In the genomic region with DNA sequence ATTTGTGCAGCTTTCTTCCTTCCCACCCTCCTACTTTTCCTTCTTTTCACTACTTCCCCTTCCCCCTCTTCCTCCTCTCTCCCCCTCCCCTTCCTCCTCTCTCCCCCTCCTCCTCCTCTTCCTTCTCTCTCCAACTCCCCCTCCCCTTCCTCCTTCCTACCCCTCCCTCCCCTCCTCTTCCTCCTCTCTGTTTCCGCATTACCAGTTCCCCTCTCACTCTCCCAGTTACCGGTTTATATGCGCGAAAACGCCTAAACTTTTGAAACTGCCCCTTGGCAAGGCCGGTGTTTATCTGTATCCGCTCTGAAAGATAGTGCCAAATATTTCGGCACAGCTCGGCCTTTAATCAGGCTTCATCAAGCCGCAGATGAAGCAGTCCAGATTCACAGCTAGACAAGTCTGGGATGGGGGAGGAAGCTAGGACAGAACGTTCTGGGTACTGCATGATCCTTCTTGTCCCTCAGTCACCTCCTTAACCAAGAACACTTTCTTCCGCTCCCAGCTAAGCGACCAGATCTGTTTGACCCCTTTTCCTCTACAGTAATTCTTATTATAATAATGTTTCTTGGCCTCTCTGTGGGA, we compare ENCODE assay signal across 8 mouse cellular contexts. TPM values are rescaled to one million over a fixed set of nuclear protein-coding genes. Genes with fewer than 3 reads are reported as not detected.
DNase-seq lines count a peak whose midpoint lies in the region; ATAC-seq and TF ChIP-seq lines count a peak whose summit lies in the region.

No protein-coding gene starts in this region.

- no peaks in the 10 kb centered on the region for H3K4me1 ChIP-seq in heart, postnatal 0 days (ENCODE audit: control insufficient read depth, insufficient read depth)
- H3K4me1 ChIP-seq in liver, embryonic 13.5 days (replicated peaks): no peaks in the 10 kb centered on the region
- H3K4me1 ChIP-seq in forebrain, embryonic 11.5 days (replicated peaks; ENCODE audit: control insufficient read depth, insufficient read depth, low read length): no peaks in the 10 kb centered on the region

- H3K4me2 ChIP-seq in heart, postnatal 0 days (ENCODE audit: low read depth, low read length): peak overlapping the region; percentile 37; the same call in 1 of the 2 replicates
- H3K4me2 ChIP-seq in liver, embryonic 13.5 days: 0 out of 2 replicates have a peak overlapping the region, but pooled peaks have one; percentile 17
- no peak overlapping the region for H3K4me2 ChIP-seq in forebrain, embryonic 11.5 days (ENCODE audit: low read depth, low read length, severe bottlenecking)

- peaks cover 2% of the 10 kb centered on the region; the same call in 1 of the 2 replicates for H3K9me3 ChIP-seq in heart, postnatal 0 days (replicated peaks; ENCODE audit: control insufficient read depth, low read length)
- H3K9me3 ChIP-seq in liver, embryonic 13.5 days (replicated peaks): no peaks in the 10 kb centered on the region
- H3K9me3 ChIP-seq in forebrain, embryonic 11.5 days (ENCODE audit: control insufficient read depth, low read length): no peaks in the 10 kb centered on the region

- no peak overlapping the region for H3K27ac ChIP-seq in heart, postnatal 0 days (ENCODE audit: low read depth)
- H3K27ac ChIP-seq in liver, embryonic 13.5 days: no peak overlapping the region
- no peak overlapping the region for H3K27ac ChIP-seq in forebrain, embryonic 11.5 days (ENCODE audit: low read depth, low read length)

- H3K27me3 ChIP-seq in heart, postnatal 0 days (ENCODE audit: control insufficient read depth, insufficient read depth, low read length): no peaks in the 10 kb centered on the region
- no peaks in the 10 kb centered on the region for H3K27me3 ChIP-seq in liver, embryonic 13.5 days
- H3K27me3 ChIP-seq in forebrain, embryonic 11.5 days (ENCODE audit: control insufficient read depth, insufficient read depth, low read length): no peaks in the 10 kb centered on the region

- no peak overlapping the region for H3K9ac ChIP-seq in heart, postnatal 0 days (replicated peaks; ENCODE audit: low read depth, low read length)
- no peak overlapping the region for H3K9ac ChIP-seq in liver, embryonic 13.5 days
- H3K9ac ChIP-seq in forebrain, embryonic 11.5 days (ENCODE audit: low read length): no peak overlapping the region

- DNase-seq in gastrocnemius, postnatal 25 days: peak; percentile 61
- DNase-seq in gastrocnemius, postnatal 4 days (ENCODE audit: low spot score in 2 of 2): no peak
- DNase-seq in brain, adult 2 months (ENCODE audit: low read depth, low spot score): peak; percentile 55
- peak; percentile 6 for DNase-seq in heart, postnatal 0 days (ENCODE audit: low spot score)
- DNase-seq in liver, embryonic 13.5 days: no peak
- DNase-seq in embryo, embryonic 10 days (ENCODE audit: low spot score): no peak
- no peak for DNase-seq in forebrain, embryonic 11.5 days (ENCODE audit: low spot score)
- DNase-seq in yolk sac, embryonic 10.5 days (ENCODE audit: low spot score): no peak

- WGBS in heart, postnatal 0 days: 23% methylated on average over 13 of the region's 13 CpGs
- whole genome bisulfite sequencing in liver, embryonic 13.5 days (ENCODE audit: insufficient replicate concordance): 25% methylated on average over 13 of the region's 13 CpGs
- 51% methylated on average over 13 of the region's 13 CpGs for WGBS in forebrain, embryonic 11.5 days

- no peak for ATAC-seq in heart, postnatal 0 days (ENCODE audit: insufficient read depth, low read depth)
- ATAC-seq in liver, embryonic 13.5 days (ENCODE audit: low read depth): no peak
- ATAC-seq in forebrain, embryonic 11.5 days (replicated peaks; ENCODE audit: low FRiP score): no peak

- peak overlapping the region; percentile 10; the same call in 1 of the 2 replicates for H3K4me3 ChIP-seq in heart, postnatal 0 days (ENCODE audit: low read depth, low read length)
- no peak overlapping the region for H3K4me3 ChIP-seq in liver, embryonic 13.5 days (replicated peaks)
- H3K4me3 ChIP-seq in forebrain, embryonic 11.5 days (ENCODE audit: low read depth, low read length): no peak overlapping the region

- 0 out of 2 replicates have a peak, but pooled peaks have one; percentile 30 for TF ChIP-seq EP300 in heart, postnatal 0 days (IDR thresholded peaks at IDR 0.05; ENCODE audit: low read depth)

- no peaks in the 10 kb centered on the region for H3K36me3 ChIP-seq in heart, postnatal 0 days (replicated peaks; ENCODE audit: control insufficient read depth, insufficient read depth, low read length)
- H3K36me3 ChIP-seq in liver, embryonic 13.5 days: no peaks in the 10 kb centered on the region
- H3K36me3 ChIP-seq in forebrain, embryonic 11.5 days (ENCODE audit: control insufficient read depth, insufficient read depth, low read length): no peaks in the 10 kb centered on the region

- TF ChIP-seq CTCF in heart, postnatal 0 days (IDR thresholded peaks at IDR 0.05; ENCODE audit: low read depth): no peak

RNA-seq across cellular contexts. Expression of a gene that starts 30.9 kb away (rescaled TPM):
- total RNA-seq in gastrocnemius, postnatal 25 days (2021): 1 to 10 TPM; 5.3 to 6.6 TPM
- total RNA-seq in gastrocnemius, postnatal 4 days (2021): 1 to 10 TPM; 7.9 to 10.0 TPM
- 10.0 and 10.5 TPM in 2 replicates for total RNA-seq in heart, postnatal 0 days (2014; rRNA removed; ENCODE audit: low replicate concordance)
- polyA plus RNA-seq in heart, postnatal 0 days (2015; fragmentation: Nextera tagmentation; extraction: Ambion mirVana): 5.8 and 6.0 TPM in 2 replicates
- 3.8 and 4.0 TPM in 2 replicates for polyA plus RNA-seq in liver, embryonic 13.5 days (2015; fragmentation: Nextera tagmentation; extraction: Ambion mirVana)
- polyA plus RNA-seq in forebrain, embryonic 11.5 days (2014; fragmentation: Nextera tagmentation; extraction: Ambion mirVana): 22.6 and 26.0 TPM in 2 replicates

Comparison
In these comparisons a context has a peak if more than half of its experiments do, and no peak if none do; other contexts are left out.
1. DNase-seq: peak in gastrocnemius, postnatal 25 days (single experiment), brain, adult 2 months (single experiment) and heart, postnatal 0 days (single experiment); none in gastrocnemius, postnatal 4 days (0 of 2), liver, embryonic 13.5 days (single experiment), embryo, embryonic 10 days (single experiment), forebrain, embryonic 11.5 days (single experiment) and yolk sac, embryonic 10.5 days (single experiment).